Mouse (Mus musculus): ENCODE data around the gene Tma16.

- TF ChIP-seq POLR2A (IDR thresholded peaks at IDR 0.05; ENCODE audit: borderline replicate concordance, control insufficient read depth, low read depth, low read length): peak; percentile 21; the same call in 1 of the 2 replicates
- no peak for TF ChIP-seq CTCF (IDR thresholded peaks at IDR 0.05; ENCODE audit: control insufficient read depth, insufficient read depth, low read length)
Measured at GRCm38 (mm10) chr8:66486084-66486763, at the start of gene Tma16.
